Mouse (Mus musculus) C2C12 (cell line): ENCODE results near the gene Dcun1d2. TPM values are rescaled to one million over a fixed set of nuclear protein-coding genes. Genes with fewer than 3 reads are reported as not detected.
A peak's percentile ranks its signal among the peaks of the same experiment; 100 is the strongest.

ENCODE experiments used
- H3K27me3 ChIP-seq: one replicate; pipeline ENCODE4 v1.6.1; 2011; ENCODE audit not compliant: control insufficient read depth, insufficient read depth, insufficient read length
- H3K36me3 ChIP-seq: one replicate; pipeline ENCODE4 v1.6.1; 2011; ENCODE audit not compliant: control insufficient read depth, insufficient read depth
- H3K4me3 ChIP-seq: one replicate; pipeline ENCODE4 v1.5.1; 2011; ENCODE audit warnings: mild to moderate bottlenecking, control low read depth; ENCODE audit not compliant: poor library complexity, insufficient read depth, severe bottlenecking
- H3K79me2 ChIP-seq: one replicate; pipeline ENCODE4 v1.6.1; 2011; ENCODE audit not compliant: control insufficient read depth, insufficient read depth
- H3K79me3 ChIP-seq: one replicate; pipeline ENCODE4 v1.6.1; 2011; ENCODE audit warnings: low read depth, control low read depth
- H3ac ChIP-seq: one replicate; pipeline ENCODE3; 2011; ENCODE audit warnings: low read depth; ENCODE audit not compliant: control insufficient read depth, insufficient read length
- CEBPB ChIP-seq: IDR thresholded peaks from one replicate; pipeline ENCODE4 v1.6.1; 2011; ENCODE audit warnings: low read depth, mild to moderate bottlenecking, control low read depth, moderate library complexity
- CTCF ChIP-seq: IDR thresholded peaks from one replicate; pipeline ENCODE4 v1.5.1; 2011; ENCODE audit not compliant: control insufficient read depth, insufficient read depth, insufficient read length
- FOSL1 ChIP-seq: IDR thresholded peaks from one replicate; pipeline ENCODE4 v1.8.0; 2011; ENCODE audit warnings: mild to moderate bottlenecking, low read length; ENCODE audit not compliant: poor library complexity, insufficient read depth, severe bottlenecking
- MAX ChIP-seq: IDR thresholded peaks from one replicate; pipeline ENCODE4 v1.6.1; 2011; ENCODE audit warnings: mild to moderate bottlenecking, control low read depth
- MYOD1 ChIP-seq: IDR thresholded peaks from one replicate; pipeline ENCODE4 v1.6.1; 2011; ENCODE audit warnings: low read depth; ENCODE audit not compliant: control insufficient read depth, insufficient read length
- MYOG ChIP-seq: IDR thresholded peaks from one replicate; pipeline ENCODE4 v1.6.1; 2011; ENCODE audit not compliant: control insufficient read depth, insufficient read length; ENCODE audit errors: extremely low read depth
- USF1 ChIP-seq: IDR thresholded peaks from one replicate; pipeline ENCODE4 v1.6.1; 2011; ENCODE audit warnings: low read depth, mild to moderate bottlenecking, control low read depth, moderate library complexity
- polyA plus RNA-seq: library from polyadenylated mRNA; unstranded; fragments of >200 nt; fragmentation: generic; extraction: Trizol; gene quantifications from one replicate; pipeline ENCODE4 v1.2.1, GENCODE M21; 2012; ENCODE audit warnings: missing spikeins

Gene Dcun1d2
- polyA plus RNA-seq, 1 experiment = 12.2 TPM

- no peaks in the 10 kb centered on the region for H3K79me2 ChIP-seq
- peaks cover 25% of the 10 kb centered on the region for H3K36me3 ChIP-seq
- H3K79me3 ChIP-seq = no peaks in the 10 kb centered on the region
- no peak overlapping the region for H3ac ChIP-seq
- H3K4me3 ChIP-seq = no peak overlapping the region
- no peaks in the 10 kb centered on the region for H3K27me3 ChIP-seq
- TF ChIP-seq FOSL1 (no peak), CTCF (no peak), MYOG (no peak), MYOD1 (no peak), USF1 (no peak), CEBPB (no peak), MAX (no peak)
Observed at GRCm38 (mm10) chr8:13301036-13301435, 13.1 kb upstream of the Dcun1d2 start.

- Histone ChIP-seq H3K79me3 (no peaks in the 10 kb centered on the region), H3K79me2 (no peaks in the 10 kb centered on the region), H3ac (no peak overlapping the region), H3K4me3 (no peak overlapping the region), H3K36me3 (peaks cover 39% of the 10 kb centered on the region), H3K27me3 (no peaks in the 10 kb centered on the region)
- TF ChIP-seq FOSL1 (no peak), CTCF (no peak), USF1 (no peak), MAX (no peak), CEBPB (no peak), MYOD1 (no peak), MYOG (no peak)
Observed at GRCm38 (mm10) chr8:13299571-13299970, 11.6 kb upstream of the Dcun1d2 start.

DNA sequence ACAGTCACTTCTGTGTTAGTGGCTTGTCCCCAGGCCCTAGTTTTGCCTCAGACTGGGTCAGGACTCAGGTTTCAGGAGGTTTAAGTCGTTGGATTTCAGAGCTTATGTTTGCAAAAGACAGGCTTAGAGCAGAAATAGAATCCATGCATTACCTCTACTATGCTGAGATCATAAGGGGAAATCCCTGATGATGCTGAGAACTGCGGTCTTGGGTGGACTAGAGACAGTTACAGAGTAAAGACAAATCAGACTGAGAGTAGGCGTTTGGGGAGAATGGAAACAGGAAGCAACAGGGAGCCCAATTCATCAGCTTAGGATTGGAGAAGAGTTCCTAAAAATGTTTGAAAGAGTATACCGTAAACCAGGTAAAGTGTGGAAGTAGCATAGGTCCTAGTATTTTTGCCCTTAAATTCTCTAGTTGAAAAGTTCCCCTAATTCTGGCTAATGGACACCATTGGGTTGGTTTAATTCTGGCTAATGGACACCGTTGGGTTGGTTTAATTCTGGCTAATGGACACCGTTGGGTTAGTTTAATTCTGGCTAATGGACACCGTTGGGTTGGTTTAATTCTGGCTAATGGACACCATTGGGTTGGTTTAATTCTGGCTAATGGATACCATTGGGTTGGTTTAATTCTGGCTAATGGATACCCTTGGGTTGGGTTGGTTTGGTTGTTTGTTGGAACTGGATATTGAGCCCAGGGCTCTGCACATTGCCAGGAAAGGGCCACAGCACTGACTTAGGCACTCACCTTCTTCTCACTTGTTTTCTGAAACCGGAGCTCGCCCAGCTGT lies 5.9 kb upstream of the Dcun1d2 start:
- no peak for TF ChIP-seq CEBPB
- TF ChIP-seq CTCF = no peak
- TF ChIP-seq MAX = no peak
- no peak for TF ChIP-seq MYOD1
- TF ChIP-seq FOSL1 = no peak
- TF ChIP-seq USF1 = no peak
- no peak for TF ChIP-seq MYOG
- no peak overlapping the region for H3ac ChIP-seq
- H3K79me3 ChIP-seq = no peaks in the 10 kb centered on the region
- peaks cover 44% of the 10 kb centered on the region for H3K36me3 ChIP-seq
- H3K4me3 ChIP-seq = no peak overlapping the region
- H3K27me3 ChIP-seq = no peaks in the 10 kb centered on the region
- no peaks in the 10 kb centered on the region for H3K79me2 ChIP-seq

GRCm38 (mm10) chr8:13292364-13292763 lies 4.4 kb upstream of the Dcun1d2 start:
- peaks cover 37% of the 10 kb centered on the region for H3K36me3 ChIP-seq
- H3K79me3 ChIP-seq = no peaks in the 10 kb centered on the region
- H3K4me3 ChIP-seq = no peak overlapping the region
- H3ac ChIP-seq = no peak overlapping the region
- H3K27me3 ChIP-seq = no peaks in the 10 kb centered on the region
- no peaks in the 10 kb centered on the region for H3K79me2 ChIP-seq
- peak; percentile 53 for TF ChIP-seq CTCF
- TF ChIP-seq MYOG = no peak
- no peak for TF ChIP-seq MAX
- TF ChIP-seq MYOD1 = no peak
- TF ChIP-seq CEBPB = no peak
- no peak for TF ChIP-seq FOSL1

GRCm38 (mm10) chr8:13288646-13289045 lies 715 bp upstream of the Dcun1d2 start:
- Histone ChIP-seq H3K36me3 (peaks cover 11% of the 10 kb centered on the region), H3K27me3 (no peaks in the 10 kb centered on the region), H3K79me2 (peaks cover 25% of the 10 kb centered on the region), H3K79me3 (peaks cover 3% of the 10 kb centered on the region), H3ac (peak overlapping the region; percentile 83), H3K4me3 (peak overlapping the region; percentile 69)
- TF ChIP-seq MYOD1 (no peak), MYOG (no peak), CTCF (no peak), USF1 (no peak), FOSL1 (no peak), CEBPB (no peak), MAX (no peak)

GRCm38 (mm10) chr8:13287304-13287691 lies 633 bp downstream of the Dcun1d2 start:
- peak overlapping the region; percentile 69 for H3K4me3 ChIP-seq
- no peak for TF ChIP-seq CTCF
- TF ChIP-seq CEBPB = no peak
- TF ChIP-seq USF1 = no peak
- no peak for TF ChIP-seq MYOG
- TF ChIP-seq FOSL1 = no peak
- TF ChIP-seq MAX = no peak
- TF ChIP-seq MYOD1 = no peak

More at GRCm38 (mm10) chr8:13287304-13287691, 633 bp downstream of the Dcun1d2 start:
- Histone ChIP-seq H3K79me2 (peaks cover 38% of the 10 kb centered on the region), H3K27me3 (no peaks in the 10 kb centered on the region), H3ac (peak overlapping the region; percentile 91), H3K36me3 (peaks cover 3% of the 10 kb centered on the region), H3K79me3 (peaks cover 9% of the 10 kb centered on the region)
